Mouse (Mus musculus): ENCODE results near the gene Arl11. TPM values are rescaled to one million over a fixed set of nuclear protein-coding genes. Genes with fewer than 3 reads are reported as not detected.

Gene Arl11
- 0.63 TPM for polyA plus RNA-seq (2014; fragmentation: Illumina TruSeq; extraction: RNeasy Lipid Tissue Mini Kit (QIAGEN cat#74804); ENCODE audit: low read depth, low replicate concordance)

GRCm38 (mm10) chr14:61309593-61309992, at the start of gene Arl11:
Gene Arl11 (plus strand): TSS chr14:61309753.

GRCm38 (mm10) chr14:61360131-61360980, 50.8 kb downstream of the Arl11 start, which contains the start of gene Ebpl:
Gene Ebpl (minus strand): TSS chr14:61360439.

Other genes starting within 250 kb of the Arl11 start
- 10.9 TPM for gene Sacs, start 171.3 kb upstream of the Arl11 start, polyA plus RNA-seq (2014; fragmentation: Illumina TruSeq; extraction: RNeasy Lipid Tissue Mini Kit (QIAGEN cat#74804); ENCODE audit: low read depth, low replicate concordance)
- 197 TPM for gene Sgcg, start 51.3 kb upstream of the Arl11 start, polyA plus RNA-seq (2014; fragmentation: Illumina TruSeq; extraction: RNeasy Lipid Tissue Mini Kit (QIAGEN cat#74804); ENCODE audit: low read depth, low replicate concordance)
- 1.0 TPM for gene Ebpl, start 50.7 kb downstream of the Arl11 start, polyA plus RNA-seq (2014; fragmentation: Illumina TruSeq; extraction: RNeasy Lipid Tissue Mini Kit (QIAGEN cat#74804); ENCODE audit: low read depth, low replicate concordance)
- 46.3 TPM for gene Kpna3, start 130.1 kb downstream of the Arl11 start, polyA plus RNA-seq (2014; fragmentation: Illumina TruSeq; extraction: RNeasy Lipid Tissue Mini Kit (QIAGEN cat#74804); ENCODE audit: low read depth, low replicate concordance)
- gene Spryd7, start 247.1 kb downstream of the Arl11 start, polyA plus RNA-seq (2014; fragmentation: Illumina TruSeq; extraction: RNeasy Lipid Tissue Mini Kit (QIAGEN cat#74804); ENCODE audit: low read depth, low replicate concordance), result 47.2 TPM